Mouse (Mus musculus): ENCODE results near the gene Kcnab2.

- TF ChIP-seq CTCF (IDR thresholded peaks at IDR 0.05; ENCODE audit: low read depth) (no peak), EP300 (IDR thresholded peaks at IDR 0.05; ENCODE audit: low read depth) (no peak)
Measured at GRCm38 (mm10) chr4:152423576-152423975, 54.1 kb downstream of the Kcnab2 start.

All from heart, postnatal 0 days (tissue).